Mouse (Mus musculus) lung, postnatal 14 days (tissue): ENCODE data around the gene Tom1l2.
A peak's percentile ranks its signal among the peaks of the same experiment; 100 is the strongest.

Experiments
- DNase-seq: peaks from one replicate; pipeline ENCODE4 v3.0.0; 2021

The Tom1l2 gene

DNA sequence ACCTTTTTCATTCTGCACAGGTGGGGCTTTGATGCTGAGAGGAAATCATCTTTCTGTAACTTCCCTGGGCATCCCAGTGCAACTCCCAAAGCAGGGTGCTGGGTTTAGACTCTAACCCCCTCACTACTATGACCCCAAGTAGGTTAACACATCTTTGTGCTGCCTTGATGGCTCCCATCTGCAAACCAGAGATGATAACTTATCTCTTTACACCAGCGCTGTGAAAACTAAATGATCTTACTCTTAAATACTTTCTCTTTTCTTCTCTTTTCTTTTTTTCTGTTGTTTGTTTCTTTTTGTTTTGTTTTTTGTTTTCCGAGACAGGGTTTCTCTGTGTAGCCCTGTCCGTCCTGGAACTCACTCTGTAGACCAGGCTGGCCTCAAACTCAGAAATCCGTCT, 6.8 kb downstream of the Tom1l2 start:
- DNase-seq = no peak

DNA sequence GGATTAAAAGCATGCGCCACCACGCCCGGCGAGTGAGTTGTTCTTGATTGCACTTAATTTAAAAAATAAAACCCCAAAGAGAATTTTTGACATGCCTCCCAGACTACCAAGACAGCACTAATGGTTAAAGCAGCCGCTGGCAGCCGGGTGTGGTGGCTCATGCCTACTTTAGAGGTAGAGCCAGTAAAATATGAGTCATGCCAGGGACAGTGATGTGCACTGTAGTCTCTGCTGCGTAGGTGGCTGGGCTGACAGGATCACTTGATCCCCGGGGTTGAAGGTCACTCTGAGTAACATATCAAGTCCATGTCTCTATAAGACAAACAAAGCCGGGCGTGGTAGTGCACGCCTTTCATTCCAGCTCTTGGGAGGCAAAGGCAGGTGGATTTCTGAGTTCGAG, 13.3 kb downstream of the Tom1l2 start:
- DNase-seq = no peak

DNA sequence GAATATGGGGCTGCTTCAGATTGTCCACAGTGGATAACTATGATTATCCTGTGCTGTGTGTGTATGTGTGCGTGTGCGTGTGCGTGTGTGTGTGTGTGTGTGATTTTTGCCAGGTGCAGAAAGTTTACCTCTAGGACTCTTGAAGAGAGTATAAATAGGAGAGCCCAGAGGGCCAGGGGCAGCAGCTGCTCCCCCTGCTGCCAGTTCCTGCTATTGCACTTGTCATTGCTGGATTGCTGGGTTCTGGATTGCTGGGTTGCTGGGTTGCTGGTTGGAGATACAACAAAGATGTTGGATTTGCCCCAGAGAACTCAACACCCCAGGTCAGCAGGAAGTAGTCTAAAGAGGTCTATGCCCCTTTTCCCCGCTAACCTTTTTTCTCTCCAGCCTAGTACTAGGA, 14.4 kb downstream of the Tom1l2 start:
- peak; percentile 67 for DNase-seq

DNA sequence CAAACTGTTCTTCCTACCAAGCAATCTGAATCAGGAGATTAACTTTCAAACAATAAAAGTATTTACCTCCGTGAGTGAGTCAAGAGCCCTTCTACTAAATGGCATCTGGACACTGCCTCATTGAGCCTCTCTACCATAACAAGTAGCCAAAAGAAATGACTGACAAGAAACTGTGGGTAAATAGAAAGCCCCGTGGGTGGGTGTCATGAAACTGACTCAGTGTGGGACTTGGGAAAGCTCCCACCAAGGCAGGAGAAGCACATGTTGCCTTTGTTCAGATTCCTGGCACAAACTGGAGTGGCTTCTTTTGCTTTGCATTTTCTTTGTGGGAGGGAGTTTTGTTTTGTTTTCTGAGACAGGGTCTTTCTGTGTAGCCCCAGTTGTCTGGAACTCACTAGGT, 16.9 kb downstream of the Tom1l2 start:
- no peak for DNase-seq

DNA sequence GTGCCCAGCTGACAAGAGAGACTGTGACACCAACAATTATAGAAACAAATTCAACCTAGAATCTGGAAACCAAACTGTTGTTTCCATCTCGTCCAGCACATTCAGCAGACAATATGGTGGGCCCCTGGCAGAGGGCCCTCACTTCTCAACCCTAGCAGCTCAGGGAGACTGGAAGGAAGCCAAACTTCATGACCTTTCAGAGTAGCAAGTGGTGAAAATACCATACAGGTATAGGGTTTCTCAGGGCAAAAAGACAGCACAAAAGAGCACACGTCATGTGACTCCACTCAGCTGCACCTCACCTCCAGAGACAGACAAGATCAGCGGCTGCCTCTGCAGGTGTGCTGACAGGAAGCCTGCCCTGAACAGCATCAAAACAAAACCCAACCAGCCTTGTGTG, 18.6 kb downstream of the Tom1l2 start:
- DNase-seq = no peak

DNA sequence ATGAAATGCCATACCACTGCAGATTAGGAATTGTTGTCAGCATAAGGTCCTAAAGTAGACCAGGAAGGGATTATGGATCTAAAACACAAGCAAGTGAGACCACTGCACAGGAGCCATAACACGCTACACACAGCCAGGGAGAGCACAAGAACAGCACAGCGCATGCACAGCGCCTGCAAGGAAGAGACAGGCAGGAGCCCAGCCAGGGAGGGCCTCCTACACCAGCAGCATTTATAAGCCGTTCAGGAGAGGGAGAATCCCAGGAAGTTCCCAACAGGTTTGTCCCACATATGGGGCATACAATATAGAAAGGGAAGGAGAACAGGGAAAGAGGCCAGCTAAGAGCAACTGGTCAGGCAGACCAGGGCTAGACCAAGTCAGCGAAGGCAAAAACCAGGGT, 19.2 kb downstream of the Tom1l2 start:
- no peak for DNase-seq

- no peak for DNase-seq
These were observed 22.2 kb downstream of the Tom1l2 start for GRCm38 (mm10) chr11:60330551-60330950.

GRCm38 (mm10) chr11:60323731-60324130, 29.0 kb downstream of the Tom1l2 start:
- no peak for DNase-seq

- no peak for DNase-seq
These were observed 31.3 kb downstream of the Tom1l2 start for GRCm38 (mm10) chr11:60321438-60321837.

DNA sequence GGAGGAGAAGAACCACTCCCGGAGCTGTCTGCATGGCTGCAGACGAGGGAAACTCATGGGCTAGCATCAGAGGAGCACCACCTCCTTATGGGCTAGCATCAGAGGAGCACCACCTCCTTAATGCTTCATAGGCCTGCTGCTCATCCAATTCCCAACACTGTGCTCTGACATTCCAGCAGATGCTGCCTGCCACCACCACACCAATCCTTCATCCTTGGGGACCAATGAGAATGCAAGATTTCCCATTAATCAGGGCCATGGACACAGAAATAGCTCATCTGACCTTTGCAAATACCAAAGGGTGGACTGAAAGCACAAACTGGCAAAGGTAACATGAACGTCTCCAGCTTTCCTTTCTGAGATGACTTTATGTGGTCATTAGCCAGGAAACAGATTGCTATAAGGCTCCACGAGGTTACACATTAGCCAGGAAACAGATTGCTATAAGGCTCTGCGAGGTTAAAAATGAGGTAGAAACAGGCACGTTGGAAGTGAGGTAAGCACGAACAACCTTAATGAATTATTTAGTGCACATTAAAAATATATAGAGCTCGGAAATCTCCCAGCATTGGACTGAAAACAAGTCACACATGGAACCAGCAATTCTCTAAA, 32.2 kb downstream of the Tom1l2 start:
- no peak for DNase-seq

GRCm38 (mm10) chr11:60319257-60320066, 33.2 kb downstream of the Tom1l2 start:
- DNase-seq = no peak

DNA sequence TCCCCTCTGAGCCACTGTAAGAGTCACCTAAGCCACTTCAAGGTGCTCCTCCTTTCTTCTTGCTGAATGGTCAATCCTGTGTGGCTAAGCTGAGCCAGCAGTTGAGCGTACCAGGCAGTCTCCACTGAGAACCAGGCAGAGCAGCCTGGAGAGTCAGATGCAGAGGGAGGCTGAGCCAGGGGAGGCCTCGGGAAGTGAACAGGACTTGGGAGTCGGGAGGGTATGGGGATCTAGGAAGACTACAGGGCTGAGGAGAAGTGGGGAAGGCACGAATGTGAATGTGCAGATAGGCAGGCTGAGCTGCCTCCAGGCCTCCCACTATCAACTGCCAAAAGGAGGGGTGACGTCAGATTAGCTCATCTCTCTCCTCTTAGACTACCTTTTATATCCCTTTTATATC, 34.0 kb downstream of the Tom1l2 start:
- no peak for DNase-seq

DNA sequence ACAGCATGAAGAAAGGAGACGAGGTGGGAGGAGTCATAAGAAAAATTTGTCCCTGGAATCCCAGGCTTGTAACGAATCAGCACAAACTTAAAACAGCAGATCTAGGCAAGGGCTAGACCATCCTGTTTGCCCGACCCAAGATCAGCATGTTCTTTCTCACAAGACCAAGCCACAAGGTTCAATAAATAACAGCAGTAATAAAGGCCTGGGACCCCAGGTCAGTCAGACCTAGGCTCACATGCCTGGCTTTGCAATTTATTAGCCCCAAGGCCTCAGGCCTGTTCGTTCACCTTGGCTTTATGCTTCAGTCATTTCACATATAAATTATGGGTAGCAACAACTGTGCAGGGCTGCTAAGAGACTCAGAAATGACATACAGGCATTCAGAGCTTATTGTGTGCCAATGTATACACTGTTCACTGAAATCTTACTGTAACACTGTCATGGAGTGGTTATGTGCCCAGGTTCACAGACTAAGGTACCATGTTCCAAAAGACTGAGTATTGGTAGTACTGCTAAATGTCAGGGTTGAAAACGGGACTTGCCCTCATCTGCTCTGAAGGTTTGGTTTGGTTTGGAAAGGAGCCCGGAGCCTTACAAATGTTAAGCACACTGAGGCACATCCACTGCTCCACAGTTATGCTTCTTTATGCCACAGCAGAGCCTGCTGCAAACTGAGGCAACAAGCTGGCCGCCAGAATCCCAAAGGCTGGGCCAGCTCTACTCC, 35.2 kb downstream of the Tom1l2 start:
- DNase-seq = no peak

- DNase-seq = no peak
These were observed 35.8 kb downstream of the Tom1l2 start for GRCm38 (mm10) chr11:60316883-60317282.

DNA sequence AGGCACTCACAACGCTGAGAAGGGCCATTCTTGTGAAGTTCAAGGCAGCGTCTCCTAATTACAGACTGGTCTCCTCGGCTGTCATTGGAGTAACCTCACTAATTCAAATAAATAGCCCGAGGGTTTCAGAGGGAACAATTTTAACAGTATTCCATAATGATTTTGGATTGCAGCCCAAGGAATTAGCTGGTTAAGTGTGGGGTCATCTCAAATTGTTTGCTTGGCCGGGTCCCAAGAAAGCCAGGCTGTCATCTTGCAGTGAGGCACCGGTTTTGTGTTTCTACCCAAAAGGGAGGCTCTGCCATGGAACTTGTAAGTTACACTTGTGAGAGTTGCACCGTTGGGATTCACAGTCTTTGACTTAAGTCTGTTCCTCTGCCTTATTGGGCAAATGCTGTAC, 36.5 kb downstream of the Tom1l2 start:
- DNase-seq = no peak

DNA sequence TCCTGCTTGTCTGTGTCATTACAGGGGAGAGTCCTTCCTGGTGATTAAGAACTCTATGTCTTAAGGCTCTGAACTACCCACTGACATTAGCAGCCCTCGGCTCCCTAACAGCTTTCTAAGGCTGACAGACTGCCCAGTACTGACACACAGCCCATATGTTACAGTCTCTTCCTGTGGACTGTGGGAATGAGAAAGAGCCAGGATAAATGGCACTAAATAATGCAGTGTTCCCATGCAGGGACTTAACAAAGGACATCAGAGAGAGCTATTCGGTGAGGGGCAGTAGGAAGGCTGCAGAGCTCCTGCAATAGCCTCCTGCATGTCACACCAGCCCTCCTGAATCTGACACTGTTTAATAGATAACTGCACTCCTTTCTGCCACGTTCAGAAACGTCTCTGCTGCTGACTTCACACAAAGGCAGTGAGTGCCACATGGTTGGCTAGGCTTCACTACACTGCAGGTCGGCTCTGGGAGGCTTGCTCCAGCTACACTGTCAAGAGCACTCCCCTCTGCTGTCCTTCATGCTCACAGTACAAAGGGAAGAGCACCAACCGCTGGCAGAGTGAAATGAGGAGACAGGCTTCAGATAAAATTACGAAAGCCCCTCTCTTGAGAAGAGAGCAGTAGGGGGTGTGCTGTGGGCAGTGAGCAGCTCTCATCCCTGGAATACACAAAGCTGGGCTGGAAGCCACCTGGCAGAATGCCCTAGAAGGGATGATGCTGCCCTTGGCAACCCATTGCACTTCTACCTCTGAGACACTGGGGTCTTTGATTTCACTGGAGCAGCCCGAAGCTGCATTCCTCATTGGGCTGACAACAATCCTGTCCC, 41.5 kb downstream of the Tom1l2 start:
- peak; percentile 79 for DNase-seq

GRCm38 (mm10) chr11:60309875-60310274, 42.8 kb downstream of the Tom1l2 start:
- no peak for DNase-seq

DNA sequence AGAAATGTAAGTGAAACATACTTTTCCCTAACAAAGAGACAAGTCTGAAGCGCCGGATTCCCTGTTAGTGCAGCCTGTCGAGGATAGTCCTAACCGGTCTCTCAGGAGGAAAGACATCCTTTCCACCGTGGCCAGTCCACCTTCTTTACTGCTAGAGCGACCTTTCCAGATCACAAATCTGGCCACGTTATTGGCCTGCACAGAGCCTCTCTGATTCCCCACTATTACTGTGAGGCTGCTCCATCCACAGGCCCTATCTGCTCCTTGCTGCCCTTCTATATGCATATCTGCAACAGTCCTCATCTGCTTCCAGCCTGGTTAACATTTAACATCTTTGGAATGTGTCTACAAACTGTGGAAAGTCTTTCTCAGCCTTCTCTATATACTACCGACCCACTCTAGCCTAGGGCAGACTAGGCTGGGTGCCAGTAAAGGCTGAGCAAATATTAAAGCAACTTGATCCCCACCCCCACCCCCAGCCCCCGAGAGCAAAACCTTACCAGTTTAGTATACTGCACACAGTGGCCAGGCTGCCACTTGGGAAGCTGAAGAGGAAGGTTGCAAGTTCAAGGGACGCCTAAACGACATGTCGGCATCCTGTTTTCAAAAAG, 44.1 kb downstream of the Tom1l2 start:
- peak; percentile 50 for DNase-seq

- DNase-seq = no peak
These were observed 44.6 kb downstream of the Tom1l2 start for GRCm38 (mm10) chr11:60308061-60308460.

DNA sequence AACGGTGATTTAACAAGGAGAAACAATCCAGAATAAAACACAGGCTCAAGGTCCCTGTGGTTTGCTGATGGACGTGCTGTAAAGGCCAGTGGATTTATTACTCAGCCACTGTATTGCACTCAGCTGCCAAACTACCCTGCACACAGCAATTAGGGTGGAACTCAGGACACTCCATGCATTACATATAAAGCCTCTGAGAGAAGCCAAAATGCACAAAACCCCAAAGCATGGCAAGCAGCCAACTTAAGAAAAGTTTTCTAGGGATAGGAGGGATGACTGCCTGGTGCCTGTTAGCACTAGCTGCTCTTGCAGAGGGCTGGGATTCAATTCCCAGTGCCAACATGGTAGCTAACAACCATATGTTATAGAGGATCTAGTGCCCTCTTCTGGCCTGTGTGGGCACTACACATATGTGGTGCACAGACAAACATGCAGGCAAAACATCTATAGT, 45.3 kb downstream of the Tom1l2 start:
- peak; percentile 37 for DNase-seq

DNA sequence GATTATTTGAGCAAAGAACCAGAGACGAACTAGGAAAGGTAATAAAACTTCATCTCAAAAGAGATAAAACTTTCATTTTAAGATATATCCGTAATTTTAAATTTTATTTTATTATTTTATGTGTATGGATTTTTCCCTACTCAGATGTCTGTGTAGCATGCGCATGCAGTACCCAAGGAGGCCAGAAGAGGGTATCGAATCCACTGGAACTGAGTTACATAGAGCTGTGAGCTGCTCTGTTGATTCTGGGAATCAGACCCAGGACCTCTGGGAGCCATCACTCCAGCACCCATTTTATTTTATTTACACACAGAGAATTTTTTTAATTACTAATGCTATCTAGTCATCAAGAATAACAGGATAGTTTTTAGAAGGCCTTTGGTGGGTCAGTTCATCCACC, 45.9 kb downstream of the Tom1l2 start:
- DNase-seq = peak; percentile 76

- DNase-seq = no peak
These were observed 47.1 kb downstream of the Tom1l2 start for GRCm38 (mm10) chr11:60305611-60306010.

GRCm38 (mm10) chr11:60303497-60303896, 49.2 kb downstream of the Tom1l2 start:
- DNase-seq = no peak
